Mouse (Mus musculus) heart, adult 2 months (tissue): ENCODE results near the gene Mlycd. TPM values are rescaled to one million over a fixed set of nuclear protein-coding genes. Genes with fewer than 3 reads are reported as not detected.

Experiments
- DNase-seq, 2 experiments: peaks; one replicate each; pipeline ENCODE4 v3.0.0; 2021
- H3K27ac ChIP-seq: fragments of 200-600 bp; 2 replicates; pipeline ENCODE4 v1.8.1; 2022
- H3K27me3 ChIP-seq: fragments of 200-500 bp; 2 replicates; pipeline ENCODE4 v1.6.1; 2012; ENCODE audit warnings: mild to moderate bottlenecking, low read length, inconsistent platforms, mixed read lengths; ENCODE audit not compliant: control insufficient read depth, insufficient read depth
- H3K36me3 ChIP-seq: fragments of 200-500 bp; 2 replicates; pipeline ENCODE4 v1.6.1; 2012; ENCODE audit warnings: low read length, inconsistent platforms; ENCODE audit not compliant: control insufficient read depth, insufficient read depth
- H3K4me1 ChIP-seq: fragments of 200-500 bp; 2 replicates; pipeline ENCODE4 v1.6.1; 2011; ENCODE audit warnings: low read length; ENCODE audit not compliant: control insufficient read depth, insufficient read depth
- H3K4me3 ChIP-seq: fragments of 200-600 bp; 2 replicates; pipeline ENCODE4 v1.8.1; 2022
- H3K79me2 ChIP-seq: fragments of 200-500 bp; replicated peaks from 2 replicates; pipeline ENCODE4 v1.6.1; 2012; ENCODE audit warnings: mild to moderate bottlenecking, inconsistent platforms, low read length, moderate library complexity, mixed read lengths; ENCODE audit not compliant: control insufficient read depth, insufficient read depth
- H3K9ac ChIP-seq: fragments of 200-500 bp; 2 replicates; pipeline ENCODE4 v1.6.1; 2012; ENCODE audit warnings: low read depth, mild to moderate bottlenecking, control low read depth, inconsistent platforms, low read length, mixed read lengths
- CTCF ChIP-seq: fragments of 200-600 bp; IDR thresholded peaks from 2 replicates; pipeline ENCODE4 v1.8.1; 2022; ENCODE audit warnings: antibody characterized with exemption, mild to moderate bottlenecking, moderate library complexity
- EP300 ChIP-seq: fragments of 200-500 bp; IDR thresholded peaks from 2 replicates; pipeline ENCODE4 v1.6.1; 2011; ENCODE audit warnings: low read depth, low read length, control low read depth; ENCODE audit not compliant: insufficient read depth
- POLR2A ChIP-seq: fragments of 200-500 bp; IDR thresholded peaks from 2 replicates; pipeline ENCODE4 v1.6.1; 2011; ENCODE audit warnings: mild to moderate bottlenecking, low read depth, low read length, control low read depth; ENCODE audit not compliant: insufficient read depth
- WGBS: fragments of 180-500 bp; shearing (Covaris S2); methylation state at CpG from one replicate; pipeline ENCODE4 v1.1.7; 2018; 5-methylcytosine and 5-hydroxymethylcytosine counted together
- intact Hi-C: fragments of 180-260 bp; cut with DNase I; formaldehyde crosslinking; loops from one replicate; pipeline ENCODE4 v1.15.1; 2025
- polyA plus RNA-seq: library from polyadenylated mRNA; depleted of rRNA; stranded (reverse); fragments of >200 nt; gene quantifications from 2 replicates; pipeline ENCODE4 v1.2.3, GENCODE M21; 2012
- total RNA-seq, 2 experiments: library from RNA; stranded (reverse); gene quantifications; 2 replicates each; pipeline ENCODE4 v1.2.3; 2021

Mlycd gene
- total and polyA plus RNA-seq, 3 experiments: 83.8 to 118 (median 110) TPM

- Histone ChIP-seq H3K36me3 (peaks cover 4% of the 10 kb centered on the region; the same call in 1 of the 2 replicates), H3K27ac (peak overlapping the region; percentile 94), H3K4me3 (peak overlapping the region; percentile 91), H3K79me2 (no peaks in the 10 kb centered on the region; the same call in 1 of the 2 replicates), H3K9ac (peak overlapping the region; percentile 94), H3K27me3 (no peaks in the 10 kb centered on the region), H3K4me1 (peaks cover 12% of the 10 kb centered on the region)
- WGBS: 3% methylated on average over 83 of the region's 83 CpGs
- intact Hi-C loops: no loop called here
- TF ChIP-seq POLR2A (no peak), EP300 (no peak)
- DNase-seq: peak in 1 of 2 experiments; percentile 31
These were observed 633 bp downstream of the Mlycd start for GRCm38 (mm10) chr8:119395072-119395950.

- Histone ChIP-seq H3K79me2 (no peaks in the 10 kb centered on the region; the same call in 1 of the 2 replicates), H3K36me3 (peaks cover 4% of the 10 kb centered on the region; the same call in 1 of the 2 replicates), H3K4me1 (peaks cover 12% of the 10 kb centered on the region), H3K9ac (0 out of 2 replicates have a peak overlapping the region, but pooled peaks have one; percentile 34), H3K4me3 (no peak overlapping the region), H3K27ac (peak overlapping the region; percentile 96), H3K27me3 (no peaks in the 10 kb centered on the region)
- intact Hi-C loops: no loop called here
- TF ChIP-seq EP300 (no peak), POLR2A (no peak), CTCF (no peak)
- 63% methylated on average over 9 of the region's 9 CpGs for WGBS
- peak in 1 of 2 experiments; percentile 26 for DNase-seq
These were observed 3.9 kb downstream of the Mlycd start for GRCm38 (mm10) chr8:119398558-119398957.

- Histone ChIP-seq H3K36me3 (peaks cover 4% of the 10 kb centered on the region; the same call in 1 of the 2 replicates), H3K27me3 (no peaks in the 10 kb centered on the region), H3K79me2 (no peaks in the 10 kb centered on the region; the same call in 1 of the 2 replicates), H3K27ac (peak overlapping the region; percentile 96), H3K4me1 (peaks cover 9% of the 10 kb centered on the region), H3K9ac (peak overlapping the region; percentile 34; the same call in 1 of the 2 replicates), H3K4me3 (0 out of 2 replicates have a peak overlapping the region, but pooled peaks have one; percentile 20)
- TF ChIP-seq POLR2A (0 out of 2 replicates have a peak, but pooled peaks have one; percentile 23), CTCF (no peak), EP300 (peak; percentile 98)
- WGBS: 49% methylated on average over 6 of the region's 6 CpGs
- peak; percentile 55 to 75 for DNase-seq
- intact Hi-C loops: no loop called here
These were observed 4.6 kb downstream of the Mlycd start for GRCm38 (mm10) chr8:119399255-119399654.

- Histone ChIP-seq H3K27ac (peak overlapping the region; percentile 96), H3K36me3 (peaks cover 4% of the 10 kb centered on the region; the same call in 1 of the 2 replicates), H3K4me3 (no peak overlapping the region), H3K9ac (no peak overlapping the region), H3K79me2 (no peaks in the 10 kb centered on the region; the same call in 1 of the 2 replicates), H3K4me1 (peaks cover 7% of the 10 kb centered on the region), H3K27me3 (no peaks in the 10 kb centered on the region)
- intact Hi-C loops: no loop called here
- WGBS: 56% methylated on average over 9 of the region's 9 CpGs
- no peak for DNase-seq
- TF ChIP-seq CTCF (no peak), POLR2A (no peak), EP300 (no peak)
These were observed 5.5 kb downstream of the Mlycd start for GRCm38 (mm10) chr8:119400122-119400671.

GRCm38 (mm10) chr8:119400904-119401303, 6.2 kb downstream of the Mlycd start:
- H3K4me3 ChIP-seq: no peak overlapping the region
- H3K27ac ChIP-seq: no peak overlapping the region
- no peak for DNase-seq
- H3K36me3 ChIP-seq: peaks cover 1% of the 10 kb centered on the region; the same call in 1 of the 2 replicates
- H3K4me1 ChIP-seq: peaks cover 4% of the 10 kb centered on the region; the same call in 1 of the 2 replicates
- no peaks in the 10 kb centered on the region for H3K27me3 ChIP-seq
- intact Hi-C loops: no loop called here
- H3K9ac ChIP-seq: no peak overlapping the region
- TF ChIP-seq POLR2A (no peak), EP300 (no peak), CTCF (no peak)
- WGBS: 90% methylated on average over 3 of the region's 3 CpGs
- no peaks in the 10 kb centered on the region; the same call in 1 of the 2 replicates for H3K79me2 ChIP-seq
